Mouse (Mus musculus): ENCODE results near the gene Afp. TPM values are rescaled to one million over a fixed set of nuclear protein-coding genes. Genes with fewer than 3 reads are reported as not detected.

Afp gene
- 0.80 TPM in 1 of 2 replicates, not detected in the other for total RNA-seq (2014; rRNA removed)
- polyA plus RNA-seq (2015; fragmentation: Nextera tagmentation; extraction: Ambion mirVana), result 0.28 and 0.90 TPM in 2 replicates

GRCm38 (mm10) chr5:90490518-90490917 lies at the start of gene Afp:
Gene Afp, plus strand, starts transcription at chr5:90490737.
- 90% methylated on average over 7 of the region's 7 CpGs for WGBS
- H3K9me3 ChIP-seq (ENCODE audit: low read length), result no peaks in the 10 kb centered on the region
- no peaks in the 10 kb centered on the region for H3K4me1 ChIP-seq (ENCODE audit: insufficient read depth, low read length)
- no peaks in the 10 kb centered on the region for H3K27me3 ChIP-seq (ENCODE audit: insufficient read depth, low read length)
- DNase-seq (ENCODE audit: low spot score) (no peak), ATAC-seq (ENCODE audit: low FRiP score) (no peak)
- no peaks in the 10 kb centered on the region for H3K36me3 ChIP-seq (ENCODE audit: insufficient read depth, low read length)
- H3K27ac ChIP-seq (ENCODE audit: low read depth, low read length), result no peak within 1 kb of the TSS
- no peak within 1 kb of the TSS for H3K4me2 ChIP-seq (ENCODE audit: low read depth, low read length, poor library complexity, severe bottlenecking)
- no peak within 1 kb of the TSS for H3K9ac ChIP-seq (replicated peaks; ENCODE audit: low read length, poor library complexity, severe bottlenecking)
- no peak within 1 kb of the TSS for H3K4me3 ChIP-seq (ENCODE audit: low read depth, low read length)
- TF ChIP-seq CTCF (IDR thresholded peaks at IDR 0.05), result no peak

GRCm38 (mm10) chr5:90447577-90447976 lies 43.0 kb upstream of the Afp start:
- WGBS, result 92% methylated on average over 3 of the region's 3 CpGs
- DNase-seq (ENCODE audit: low spot score) (no peak), ATAC-seq (ENCODE audit: low FRiP score) (no peak)
- Histone ChIP-seq H3K27ac (ENCODE audit: low read depth, low read length) (no peak overlapping the region), H3K4me1 (ENCODE audit: insufficient read depth, low read length) (no peaks in the 10 kb centered on the region), H3K36me3 (ENCODE audit: insufficient read depth, low read length) (no peaks in the 10 kb centered on the region), H3K9ac (replicated peaks; ENCODE audit: low read length, poor library complexity, severe bottlenecking) (no peak overlapping the region), H3K27me3 (ENCODE audit: insufficient read depth, low read length) (no peaks in the 10 kb centered on the region), H3K9me3 (ENCODE audit: low read length) (no peaks in the 10 kb centered on the region), H3K4me2 (ENCODE audit: low read depth, low read length, poor library complexity, severe bottlenecking) (no peak overlapping the region), H3K4me3 (ENCODE audit: low read depth, low read length) (no peak overlapping the region)
- TF ChIP-seq CTCF (IDR thresholded peaks at IDR 0.05), result no peak

- ATAC-seq (ENCODE audit: low FRiP score) (no peak), DNase-seq (ENCODE audit: low spot score) (no peak)
- H3K27me3 ChIP-seq (ENCODE audit: insufficient read depth, low read length), result no peaks in the 10 kb centered on the region
- WGBS, result 89% methylated on average over 5 of the region's 5 CpGs
- H3K9me3 ChIP-seq (ENCODE audit: low read length), result no peaks in the 10 kb centered on the region
- H3K4me3 ChIP-seq (ENCODE audit: low read depth, low read length), result no peak overlapping the region
- no peak overlapping the region for H3K4me2 ChIP-seq (ENCODE audit: low read depth, low read length, poor library complexity, severe bottlenecking)
- H3K4me1 ChIP-seq (ENCODE audit: insufficient read depth, low read length), result no peaks in the 10 kb centered on the region
- no peak overlapping the region for H3K27ac ChIP-seq (ENCODE audit: low read depth, low read length)
- no peak overlapping the region for H3K9ac ChIP-seq (replicated peaks; ENCODE audit: low read length, poor library complexity, severe bottlenecking)
- H3K36me3 ChIP-seq (ENCODE audit: insufficient read depth, low read length), result no peaks in the 10 kb centered on the region
- no peak for TF ChIP-seq CTCF (IDR thresholded peaks at IDR 0.05)
Measured at GRCm38 (mm10) chr5:90449961-90450360, 40.6 kb upstream of the Afp start.

DNA sequence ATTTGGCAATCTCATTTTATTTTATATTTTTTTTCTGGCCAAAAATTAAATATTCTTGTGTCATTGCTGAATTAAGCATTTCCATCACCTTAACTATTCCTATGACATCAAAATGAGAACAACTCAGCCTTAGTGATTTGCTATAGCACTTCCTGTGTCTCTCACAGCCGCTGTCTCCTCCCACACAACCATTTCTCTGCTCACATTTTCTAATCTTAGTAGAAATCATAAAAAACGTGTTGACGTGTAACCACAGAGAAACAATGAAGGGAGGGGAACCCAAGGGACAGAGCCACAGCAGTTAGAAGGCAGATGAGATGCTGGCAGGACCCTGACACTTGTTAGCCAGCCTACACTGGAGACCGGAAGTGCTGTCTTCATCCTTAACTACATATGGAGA lies 37.8 kb upstream of the Afp start:
- Histone ChIP-seq H3K27ac (ENCODE audit: low read depth, low read length) (no peak overlapping the region), H3K36me3 (ENCODE audit: insufficient read depth, low read length) (no peaks in the 10 kb centered on the region), H3K27me3 (ENCODE audit: insufficient read depth, low read length) (no peaks in the 10 kb centered on the region), H3K4me1 (ENCODE audit: insufficient read depth, low read length) (no peaks in the 10 kb centered on the region), H3K9ac (replicated peaks; ENCODE audit: low read length, poor library complexity, severe bottlenecking) (no peak overlapping the region), H3K9me3 (ENCODE audit: low read length) (no peaks in the 10 kb centered on the region), H3K4me2 (ENCODE audit: low read depth, low read length, poor library complexity, severe bottlenecking) (no peak overlapping the region), H3K4me3 (ENCODE audit: low read depth, low read length) (no peak overlapping the region)
- TF ChIP-seq CTCF (IDR thresholded peaks at IDR 0.05), result no peak
- whole genome bisulfite sequencing, result 83% methylated on average over 4 of the region's 4 CpGs
- DNase-seq (ENCODE audit: low spot score), result no peak
- ATAC-seq (ENCODE audit: low FRiP score), result no peak

- H3K27me3 ChIP-seq (ENCODE audit: insufficient read depth, low read length), result no peaks in the 10 kb centered on the region
- H3K36me3 ChIP-seq (ENCODE audit: insufficient read depth, low read length), result no peaks in the 10 kb centered on the region
- H3K9ac ChIP-seq (replicated peaks; ENCODE audit: low read length, poor library complexity, severe bottlenecking), result no peak overlapping the region
- no peak for TF ChIP-seq CTCF (IDR thresholded peaks at IDR 0.05)
- H3K9me3 ChIP-seq (ENCODE audit: low read length), result no peaks in the 10 kb centered on the region
- H3K4me3 ChIP-seq (ENCODE audit: low read depth, low read length), result no peak overlapping the region
- no peaks in the 10 kb centered on the region for H3K4me1 ChIP-seq (ENCODE audit: insufficient read depth, low read length)
- H3K27ac ChIP-seq (ENCODE audit: low read depth, low read length), result no peak overlapping the region
- 70% methylated on average over 1 of the region's 1 CpGs for WGBS
- DNase-seq (ENCODE audit: low spot score) (no peak), ATAC-seq (ENCODE audit: low FRiP score) (no peak)
- H3K4me2 ChIP-seq (ENCODE audit: low read depth, low read length, poor library complexity, severe bottlenecking), result no peak overlapping the region
Measured at GRCm38 (mm10) chr5:90457241-90457640, 33.3 kb upstream of the Afp start.

- DNase-seq (ENCODE audit: low spot score) (no peak), ATAC-seq (ENCODE audit: low FRiP score) (no peak)
- WGBS, result 86% methylated on average over 5 of the region's 5 CpGs
- H3K4me1 ChIP-seq (ENCODE audit: insufficient read depth, low read length), result no peaks in the 10 kb centered on the region
- no peak for TF ChIP-seq CTCF (IDR thresholded peaks at IDR 0.05)
- no peaks in the 10 kb centered on the region for H3K27me3 ChIP-seq (ENCODE audit: insufficient read depth, low read length)
- no peak overlapping the region for H3K9ac ChIP-seq (replicated peaks; ENCODE audit: low read length, poor library complexity, severe bottlenecking)
- no peaks in the 10 kb centered on the region for H3K9me3 ChIP-seq (ENCODE audit: low read length)
- no peak overlapping the region for H3K4me2 ChIP-seq (ENCODE audit: low read depth, low read length, poor library complexity, severe bottlenecking)
- no peak overlapping the region for H3K4me3 ChIP-seq (ENCODE audit: low read depth, low read length)
- no peaks in the 10 kb centered on the region for H3K36me3 ChIP-seq (ENCODE audit: insufficient read depth, low read length)
- H3K27ac ChIP-seq (ENCODE audit: low read depth, low read length), result no peak overlapping the region
Measured at GRCm38 (mm10) chr5:90458727-90459126, 31.8 kb upstream of the Afp start.

Data from midbrain, postnatal 0 days (tissue).